Mouse (Mus musculus) liver, embryonic 16.5 days (tissue): ENCODE data around the gene Il1r2. TPM values are rescaled to one million over a fixed set of nuclear protein-coding genes. Genes with fewer than 3 reads are reported as not detected.

Experiments
- ATAC-seq: fragments of 200-750 bp; cut with Nextera tagmentation; 2 replicates; pipeline ENCODE4 v1.8.0; 2017; ENCODE audit warnings: low read depth, mild to moderate bottlenecking, moderate number of reproducible peaks, moderate library complexity
- H3K27ac ChIP-seq: fragments of 300-500 bp; sonication (generic); 2 replicates; pipeline ENCODE4 v1.5.1; 2014; ENCODE audit warnings: mild to moderate bottlenecking, low read length
- H3K27me3 ChIP-seq: fragments of 300-500 bp; sonication (generic); 2 replicates; pipeline ENCODE4 v1.6.1; 2014; ENCODE audit warnings: low read depth, low read length, mixed read lengths; ENCODE audit not compliant: control insufficient read depth, insufficient read depth
- H3K36me3 ChIP-seq: fragments of 300-500 bp; sonication (generic); 2 replicates; pipeline ENCODE4 v1.6.1; 2014; ENCODE audit warnings: mild to moderate bottlenecking; ENCODE audit not compliant: control insufficient read depth, insufficient read depth
- H3K4me1 ChIP-seq: fragments of 300-500 bp; sonication (generic); 2 replicates; pipeline ENCODE4 v1.6.1; 2014; ENCODE audit warnings: low read depth, low read length, mixed read lengths; ENCODE audit not compliant: control insufficient read depth
- H3K4me2 ChIP-seq: fragments of 300-500 bp; sonication (generic); 2 replicates; pipeline ENCODE4 v1.6.1; 2014; ENCODE audit warnings: low read depth, low read length, mixed read lengths
- H3K4me3 ChIP-seq: fragments of 300-500 bp; sonication (generic); 2 replicates; pipeline ENCODE4 v1.5.1; 2014; ENCODE audit warnings: low read depth, mild to moderate bottlenecking, low read length
- H3K9ac ChIP-seq: fragments of 300-500 bp; sonication (generic); 2 replicates; pipeline ENCODE4 v1.6.1; 2014; ENCODE audit warnings: low read depth, low read length
- H3K9me3 ChIP-seq: fragments of 300-500 bp; sonication (generic); replicated peaks from 2 replicates; pipeline ENCODE4 v1.6.1; 2016; ENCODE audit warnings: low read length; ENCODE audit not compliant: control insufficient read depth
- WGBS: fragments of 180-500 bp; shearing (Covaris S2); extraction: QIAGEN DNeasy Blood & Tissue Kit; methylation state at CpG from one replicate; pipeline ENCODE4 v1.1.7; 2014; ENCODE audit not compliant: insufficient replicate concordance; 5-methylcytosine and 5-hydroxymethylcytosine counted together
- polyA plus RNA-seq: library from polyadenylated mRNA; unstranded; fragments of >200 nt; fragmentation: Nextera tagmentation; extraction: Ambion mirVana; gene quantifications from 2 replicates; pipeline ENCODE4 v1.2.1, GENCODE M21; 2015

Il1r2 gene
- polyA plus RNA-seq, 1 experiment from 2014 or later = 1.9 TPM

DNA sequence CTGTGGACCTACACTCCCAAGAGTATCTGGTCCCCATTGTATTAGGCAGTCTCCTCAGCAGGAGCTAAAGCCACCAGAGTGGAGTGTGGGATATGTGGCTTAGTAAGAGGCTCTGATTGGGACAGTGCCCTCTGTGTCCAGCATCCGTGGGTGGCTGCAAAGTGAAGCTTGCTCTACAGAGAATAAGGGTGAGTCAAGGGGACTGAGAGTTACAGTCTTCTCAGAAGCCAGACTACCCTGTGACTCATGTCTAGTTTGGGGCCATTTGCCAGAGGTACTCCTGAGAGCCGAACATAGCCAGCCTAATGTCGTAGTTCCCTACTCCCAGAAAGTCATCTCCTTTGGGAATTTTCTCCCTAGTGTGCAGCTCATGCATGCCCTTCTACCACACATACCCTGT lies 100.3 kb downstream of the Il1r2 start:
- Histone ChIP-seq H3K9me3 (no peaks in the 10 kb centered on the region), H3K27me3 (no peaks in the 10 kb centered on the region), H3K4me1 (no peaks in the 10 kb centered on the region), H3K9ac (no peak overlapping the region), H3K4me2 (no peak overlapping the region), H3K36me3 (no peaks in the 10 kb centered on the region), H3K27ac (no peak overlapping the region), H3K4me3 (no peak overlapping the region)
- ATAC-seq = no peak
- WGBS = 55% methylated on average over 3 of the region's 3 CpGs

Other genes starting within 250 kb of the Il1r2 start
- 2.2 TPM in 2 replicates for gene Map4k4, start 173.2 kb upstream of the Il1r2 start, polyA plus RNA-seq
- 7.2 and 8.4 TPM in 2 replicates for gene Il1r1, start 151.0 kb downstream of the Il1r2 start, polyA plus RNA-seq